Mouse (Mus musculus): Measurements from ENCODE around the gene Gm7544. TPM values are rescaled to one million over a fixed set of nuclear protein-coding genes. Genes with fewer than 3 reads are reported as not detected.

Gene Gm7544
- total and polyA plus RNA-seq, 3 experiments = not detected

GRCm38 (mm10) chr1:82992093-82992492 is 36.3 kb upstream of the Gm7544 start:
- Histone ChIP-seq H3K4me3 (replicated peaks in 1 of 3; ENCODE audit: low read depth in 2 of 3, low read length in 2 of 3, poor library complexity in 1 of 3) (no peak overlapping the region), H3K4me1 (ENCODE audit: control insufficient read depth in 1 of 2, insufficient read depth in 2 of 2) (peaks cover 0 to 8% of the 10 kb centered on the region in 2 experiments; a peak in 1 of 4 replicates), H3K27me3 (replicated peaks) (no peaks in the 10 kb centered on the region), H3K36me3 (replicated peaks in 1 of 2; ENCODE audit: control insufficient read depth in 1 of 2, insufficient read depth in 1 of 2, low read length in 1 of 2) (no peaks in the 10 kb centered on the region), H3K9ac (ENCODE audit: insufficient read depth, low read depth) (no peak overlapping the region), H3K27ac (ENCODE audit: insufficient read depth, low read depth) (no peak overlapping the region), H3K9me3 (replicated peaks; ENCODE audit: low read length) (no peaks in the 10 kb centered on the region), H3K4me2 (ENCODE audit: insufficient read depth, low read depth, poor library complexity, severe bottlenecking) (no peak overlapping the region), H3K79me2 (replicated peaks; ENCODE audit: control insufficient read depth, extremely low read depth, insufficient read depth, poor library complexity, severe bottlenecking) (no peaks in the 10 kb centered on the region)
- in situ Hi-C loops (cut with MboI; ENCODE audit: low pct_ligation_motif_present, low pct_unique_long_range_greater_than_20kb, low sequenced_read_pairs) = no loop called here
- DNase-seq (ENCODE audit: extremely low read depth) = no peak
- TF ChIP-seq MXI1 (IDR thresholded peaks at IDR 0.05; ENCODE audit: low read depth, low read length) (no peak), MAZ (IDR thresholded peaks at IDR 0.05; ENCODE audit: low read depth, low read length) (no peak), SMC3 (IDR thresholded peaks at IDR 0.05; ENCODE audit: low read depth, low read length) (no peak), ETS1 (conservative IDR thresholded peaks at IDR 0.05; ENCODE audit: low read depth, low read length) (no peak), GABPA (IDR thresholded peaks at IDR 0.05; ENCODE audit: insufficient replicate concordance, low read depth, low read length) (no peak), ZMIZ1 (IDR thresholded peaks at IDR 0.05; ENCODE audit: low read depth, low read length) (no peak), SIN3A (IDR thresholded peaks at IDR 0.05; ENCODE audit: low read length) (no peak), MAX (IDR thresholded peaks at IDR 0.05; ENCODE audit: low read length) (no peak), KAT2A (IDR thresholded peaks at IDR 0.05; ENCODE audit: insufficient replicate concordance, low read length) (no peak), CHD1 (IDR thresholded peaks at IDR 0.05; ENCODE audit: low read depth, low read length) (no peak), POLR2A (IDR thresholded peaks at IDR 0.05; ENCODE audit: low read depth, low read length) (no peak), ZKSCAN1 (IDR thresholded peaks at IDR 0.05; ENCODE audit: borderline replicate concordance, low read depth, low read length) (no peak), PAX5 (IDR thresholded peaks at IDR 0.05; ENCODE audit: low read length) (no peak), RAD21 (IDR thresholded peaks at IDR 0.05; ENCODE audit: low read depth, low read length) (no peak), USF2 (conservative IDR thresholded peaks at IDR 0.05; ENCODE audit: low read depth, low read length) (no peak), MEF2A (IDR thresholded peaks at IDR 0.05; ENCODE audit: borderline replicate concordance, low read depth, low read length) (no peak)
- dilution Hi-C loops (cut with MboI; ENCODE audit: extremely low pct_ligation_motif_present, extremely low pct_unique_long_range_greater_than_20kb, low sequenced_read_pairs) = no loop called here

- Histone ChIP-seq H3K4me2 (ENCODE audit: insufficient read depth, low read depth, poor library complexity, severe bottlenecking) (no peak overlapping the region), H3K27me3 (replicated peaks) (no peaks in the 10 kb centered on the region), H3K9me3 (replicated peaks; ENCODE audit: low read length) (no peaks in the 10 kb centered on the region), H3K79me2 (replicated peaks; ENCODE audit: control insufficient read depth, extremely low read depth, insufficient read depth, poor library complexity, severe bottlenecking) (no peaks in the 10 kb centered on the region), H3K36me3 (replicated peaks in 1 of 2; ENCODE audit: control insufficient read depth in 1 of 2, insufficient read depth in 1 of 2, low read length in 1 of 2) (no peaks in the 10 kb centered on the region), H3K4me1 (ENCODE audit: control insufficient read depth in 1 of 2, insufficient read depth in 2 of 2) (peaks cover 0 to 8% of the 10 kb centered on the region in 2 experiments; a peak in 1 of 4 replicates), H3K4me3 (replicated peaks in 1 of 3; ENCODE audit: low read depth in 2 of 3, low read length in 2 of 3, poor library complexity in 1 of 3) (no peak overlapping the region), H3K27ac (ENCODE audit: insufficient read depth, low read depth) (no peak overlapping the region), H3K9ac (ENCODE audit: insufficient read depth, low read depth) (no peak overlapping the region)
- DNase-seq (ENCODE audit: extremely low read depth) = no peak
- in situ Hi-C loops (cut with MboI; ENCODE audit: low pct_ligation_motif_present, low pct_unique_long_range_greater_than_20kb, low sequenced_read_pairs) (no loop called here), dilution Hi-C loops (cut with MboI; ENCODE audit: extremely low pct_ligation_motif_present, extremely low pct_unique_long_range_greater_than_20kb, low sequenced_read_pairs) (no loop called here)
- no peak for TF ChIP-seq CHD2 (IDR thresholded peaks at IDR 0.05; ENCODE audit: low read length)
- TF ChIP-seq CHD1 (IDR thresholded peaks at IDR 0.05; ENCODE audit: low read depth, low read length) = no peak
- TF ChIP-seq MYC (IDR thresholded peaks at IDR 0.05; ENCODE audit: low read depth, low read length) = no peak
- TF ChIP-seq MAX (IDR thresholded peaks at IDR 0.05; ENCODE audit: low read length) = no peak
- no peak for TF ChIP-seq ETS1 (conservative IDR thresholded peaks at IDR 0.05; ENCODE audit: low read depth, low read length)
- TF ChIP-seq NELFE (IDR thresholded peaks at IDR 0.05; ENCODE audit: low read depth, low read length) = no peak
- no peak for TF ChIP-seq HCFC1 (IDR thresholded peaks at IDR 0.05; ENCODE audit: low read depth, low read length)
- no peak for TF ChIP-seq ZC3H11A (IDR thresholded peaks at IDR 0.05; ENCODE audit: low read depth, low read length)
Measured at GRCm38 (mm10) chr1:82991596-82991995, 35.8 kb upstream of the Gm7544 start.

All from CH12.LX (cell line).